Mouse (Mus musculus): ENCODE results near the gene Carmil2.

Gene Carmil2

GRCm38 (mm10) chr8:105689983-105690360 lies 3.9 kb downstream of the Carmil2 start:
- no peak for TF ChIP-seq GATA4 (IDR thresholded peaks at IDR 0.05; ENCODE audit: insufficient replicate concordance, low read length)

- TF ChIP-seq GATA4 (IDR thresholded peaks at IDR 0.05; ENCODE audit: insufficient replicate concordance, low read length): no peak
These were observed 4.9 kb downstream of the Carmil2 start for GRCm38 (mm10) chr8:105690978-105691377.

GRCm38 (mm10) chr8:105692449-105693182 lies 6.5 kb downstream of the Carmil2 start:
- no peak for TF ChIP-seq GATA4 (IDR thresholded peaks at IDR 0.05; ENCODE audit: insufficient replicate concordance, low read length)

GRCm38 (mm10) chr8:105693648-105694047 lies 7.6 kb downstream of the Carmil2 start:
- no peak for TF ChIP-seq GATA4 (IDR thresholded peaks at IDR 0.05; ENCODE audit: insufficient replicate concordance, low read length)

- TF ChIP-seq GATA4 (IDR thresholded peaks at IDR 0.05; ENCODE audit: insufficient replicate concordance, low read length): no peak
These were observed 8.2 kb downstream of the Carmil2 start for GRCm38 (mm10) chr8:105694051-105694799.

- no peak for TF ChIP-seq GATA4 (IDR thresholded peaks at IDR 0.05; ENCODE audit: insufficient replicate concordance, low read length)
These were observed 9.2 kb downstream of the Carmil2 start for GRCm38 (mm10) chr8:105695080-105695780.

GRCm38 (mm10) chr8:105697196-105697780 lies 11.2 kb downstream of the Carmil2 start:
- TF ChIP-seq GATA4 (IDR thresholded peaks at IDR 0.05; ENCODE audit: insufficient replicate concordance, low read length): no peak

GRCm38 (mm10) chr8:105698734-105699133 lies 12.7 kb downstream of the Carmil2 start:
- no peak for TF ChIP-seq GATA4 (IDR thresholded peaks at IDR 0.05; ENCODE audit: insufficient replicate concordance, low read length)

- TF ChIP-seq GATA4 (IDR thresholded peaks at IDR 0.05; ENCODE audit: insufficient replicate concordance, low read length): no peak
These were observed 13.6 kb downstream of the Carmil2 start for GRCm38 (mm10) chr8:105699488-105700215.

GRCm38 (mm10) chr8:105700566-105700965 lies 14.5 kb downstream of the Carmil2 start:
- no peak for TF ChIP-seq GATA4 (IDR thresholded peaks at IDR 0.05; ENCODE audit: insufficient replicate concordance, low read length)

GRCm38 (mm10) chr8:105700966-105701824 lies 15.1 kb downstream of the Carmil2 start, which contains the start of the genes Acd and Pard6a:
Gene Acd, minus strand, starts transcription at chr8:105701102.
Gene Pard6a, plus strand, starts transcription at chr8:105701148.
- no peak for TF ChIP-seq GATA4 (IDR thresholded peaks at IDR 0.05; ENCODE audit: insufficient replicate concordance, low read length)

GRCm38 (mm10) chr8:105702001-105702401 lies 15.9 kb downstream of the Carmil2 start:
- no peak for TF ChIP-seq GATA4 (IDR thresholded peaks at IDR 0.05; ENCODE audit: insufficient replicate concordance, low read length)

GRCm38 (mm10) chr8:105702731-105703415 lies 16.8 kb downstream of the Carmil2 start:
- no peak for TF ChIP-seq GATA4 (IDR thresholded peaks at IDR 0.05; ENCODE audit: insufficient replicate concordance, low read length)

Data from liver, adult (tissue).